Comparison of ENCODE assay signal across 8 mouse cellular contexts in the genomic region with DNA sequence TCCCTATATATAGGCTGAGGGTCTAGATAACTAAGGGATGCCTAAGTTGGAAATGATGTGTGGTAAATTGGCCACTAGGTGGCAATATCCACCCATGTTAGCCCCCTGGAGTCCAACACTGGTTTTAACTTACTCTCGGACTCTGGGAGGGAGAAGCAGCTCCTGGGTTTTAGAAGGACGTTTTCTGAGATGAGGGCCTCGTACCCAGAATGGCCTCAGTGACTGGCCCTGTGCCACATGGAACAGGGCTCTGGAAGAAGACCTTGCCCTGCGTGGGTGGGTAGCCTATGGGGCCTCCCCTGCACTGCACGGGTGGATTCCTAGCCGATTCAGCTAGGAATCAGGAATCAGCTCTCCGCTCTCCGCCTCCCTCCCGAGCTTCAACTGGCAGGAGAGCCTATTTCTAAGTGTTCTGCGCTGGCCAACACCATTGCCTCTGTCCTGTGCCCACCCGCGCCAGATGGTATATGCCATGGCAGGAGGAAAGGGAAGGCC. TPM values are rescaled to one million over a fixed set of nuclear protein-coding genes. Genes with fewer than 3 reads are reported as not detected.
DNase-seq lines count a peak whose midpoint lies in the region; ATAC-seq and TF ChIP-seq lines count a peak whose summit lies in the region.

No protein-coding gene starts in this region.

- peak overlapping the region; percentile 20 for H3K4me2 ChIP-seq in forebrain, embryonic 14.5 days (ENCODE audit: low read length)

- no peak overlapping the region; the same call in 1 of the 2 replicates for H3K9ac ChIP-seq in forebrain, embryonic 14.5 days (ENCODE audit: low read length)

- 28% methylated on average over 12 of the region's 12 CpGs for WGBS in forebrain, embryonic 14.5 days
- WGBS in lung, adult 2 months: 38% methylated on average over 12 of the region's 12 CpGs

- no peaks in the 10 kb centered on the region for H3K27me3 ChIP-seq in forebrain, embryonic 14.5 days (replicated peaks; ENCODE audit: control insufficient read depth, insufficient read depth, low read length)

- peak; percentile 45 for TF ChIP-seq CTCF in lung, adult 2 months (IDR thresholded peaks at IDR 0.05; ENCODE audit: insufficient read depth, low read length)

- H3K4me1 ChIP-seq in forebrain, embryonic 14.5 days (ENCODE audit: control insufficient read depth, insufficient read depth, low read length): no peaks in the 10 kb centered on the region
- peaks cover 4% of the 10 kb centered on the region for H3K4me1 ChIP-seq in lung, adult 2 months (ENCODE audit: control insufficient read depth, insufficient read depth, low read length)

- DNase-seq in ES-CJ7 (ENCODE audit: low read depth, low spot score): peak; percentile 88
- DNase-seq in c-Kit-positive CD71-positive TER-119-negative erythroid progenitor cells, embryonic 14.5 days (ENCODE audit: low read depth): peak; percentile 61
- peak; percentile 92 for DNase-seq in forebrain, embryonic 14.5 days (ENCODE audit: low spot score)
- DNase-seq in heart, postnatal 4 days: peak; percentile 80
- DNase-seq in layer of hippocampus, adult 18-20 months (ENCODE audit: low spot score in 2 of 2): peak; percentile 63 to 87
- DNase-seq in lung, adult 2 months: peak; percentile 56
- DNase-seq in ovary, postnatal 10 days (ENCODE audit: low spot score): peak; percentile 36
- peak; percentile 44 for DNase-seq in urinary bladder, postnatal 25 days (ENCODE audit: low spot score)

- no peak overlapping the region for H3K4me3 ChIP-seq in forebrain, embryonic 14.5 days (ENCODE audit: low read depth, low read length)
- no peak overlapping the region for H3K4me3 ChIP-seq in lung, adult 2 months (replicated peaks; ENCODE audit: extremely low read depth, low read depth, low read length)

- TF ChIP-seq POLR2A in lung, adult 2 months (IDR thresholded peaks at IDR 0.05; ENCODE audit: borderline replicate concordance, extremely low read depth, low read depth, low read length): no peak

- H3K27ac ChIP-seq in forebrain, embryonic 14.5 days (ENCODE audit: low read depth, low read length): no peak overlapping the region

- no peaks in the 10 kb centered on the region for H3K36me3 ChIP-seq in forebrain, embryonic 14.5 days (ENCODE audit: control insufficient read depth, insufficient read depth, low read length)

- peak; percentile 67 for ATAC-seq in forebrain, embryonic 14.5 days

- no peaks in the 10 kb centered on the region for H3K9me3 ChIP-seq in forebrain, embryonic 14.5 days (replicated peaks; ENCODE audit: control insufficient read depth, low read length)

RNA-seq across cellular contexts. Expression of gene Cspg4, which starts 26.7 kb away (rescaled TPM):
- polyA plus RNA-seq in forebrain, embryonic 14.5 days (2014; fragmentation: Nextera tagmentation; extraction: Ambion mirVana): 3.0 and 4.8 TPM in 2 replicates
- 10 to 100 TPM; 55.6 to 56.6 TPM for total RNA-seq in heart, postnatal 4 days (2021)
- 10 to 100 TPM; 13.8 to 17.0 TPM for total RNA-seq in layer of hippocampus, adult 18-20 months (2021)
- 19.5 and 21.2 TPM in 2 replicates for polyA plus RNA-seq in lung, adult 2 months (2012; rRNA removed)

RNA-seq across cellular contexts. Expression of gene Odf3l1, which starts 27.1 kb away (rescaled TPM):
- not detected in 2 replicates for polyA plus RNA-seq in forebrain, embryonic 14.5 days (2014; fragmentation: Nextera tagmentation; extraction: Ambion mirVana)
- total RNA-seq in heart, postnatal 4 days (2021): under 1 TPM in 1 of 2 experiments, not detected in 1; 0.43 TPM
- total RNA-seq in layer of hippocampus, adult 18-20 months (2021): not detected
- 1.7 and 1.8 TPM in 2 replicates for polyA plus RNA-seq in lung, adult 2 months (2012; rRNA removed)

RNA-seq across cellular contexts. Expression of gene Snx33, which starts 36.6 kb away (rescaled TPM):
- polyA plus RNA-seq in forebrain, embryonic 14.5 days (2014; fragmentation: Nextera tagmentation; extraction: Ambion mirVana): 1.7 and 1.9 TPM in 2 replicates
- 10 to 100 TPM; 11.7 to 13.9 TPM for total RNA-seq in heart, postnatal 4 days (2021)
- 1 to 10 TPM; 8.5 to 9.3 TPM for total RNA-seq in layer of hippocampus, adult 18-20 months (2021)
- polyA plus RNA-seq in lung, adult 2 months (2012; rRNA removed): 22.4 and 23.6 TPM in 2 replicates

RNA-seq across cellular contexts. Expression of gene Imp3, which starts 45.7 kb away (rescaled TPM):
- 91.1 and 100 TPM in 2 replicates for polyA plus RNA-seq in forebrain, embryonic 14.5 days (2014; fragmentation: Nextera tagmentation; extraction: Ambion mirVana)
- 10 to 100 TPM; 53.5 to 54.4 TPM for total RNA-seq in heart, postnatal 4 days (2021)
- total RNA-seq in layer of hippocampus, adult 18-20 months (2021): 10 to 100 TPM; 56.1 to 57.1 TPM
- 195 and 264 TPM in 2 replicates for polyA plus RNA-seq in lung, adult 2 months (2012; rRNA removed)

RNA-seq across cellular contexts. Expression of gene Snupn, which starts 59.1 kb away (rescaled TPM):
- 27.4 and 29.1 TPM in 2 replicates for polyA plus RNA-seq in forebrain, embryonic 14.5 days (2014; fragmentation: Nextera tagmentation; extraction: Ambion mirVana)
- 1 to 10 TPM; 8.6 to 9.1 TPM for total RNA-seq in heart, postnatal 4 days (2021)
- 10 to 100 TPM; 16.7 to 19.3 TPM for total RNA-seq in layer of hippocampus, adult 18-20 months (2021)
- polyA plus RNA-seq in lung, adult 2 months (2012; rRNA removed): 3.8 and 5.0 TPM in 2 replicates

Comparison
In these comparisons a context has a peak if more than half of its experiments do, and no peak if none do; other contexts are left out.
1. DNase-seq: peak in every context shown above with its lines; median percentile 92 in forebrain, embryonic 14.5 days; 88 in ES-CJ7; 80 in heart, postnatal 4 days; 75 in layer of hippocampus, adult 18-20 months; 61 in c-Kit-positive CD71-positive TER-119-negative erythroid progenitor cells, embryonic 14.5 days; 56 in lung, adult 2 months; 44 in urinary bladder, postnatal 25 days; 36 in ovary, postnatal 10 days.